ENCODE assay signal across 8 mouse cellular contexts in genomic region chr4:117496482-117497165, GRCm38 (mm10). TPM values are rescaled to one million over a fixed set of nuclear protein-coding genes. Genes with fewer than 3 reads are reported as not detected.
A peak's percentile ranks its signal among the peaks of the same experiment; 100 is the strongest.
DNase-seq lines count a peak whose midpoint lies in the region; ATAC-seq lines count a peak whose summit lies in the region.

Rnf220 (minus strand) TSS chr4:117497052.

- H3K4me2 ChIP-seq in embryonic facial prominence, embryonic 13.5 days: peak within 1 kb of the TSS; percentile 94
- H3K4me2 ChIP-seq in kidney, embryonic 15.5 days: peak within 1 kb of the TSS; percentile 89
- H3K4me2 ChIP-seq in limb, embryonic 13.5 days (replicated peaks): peak within 1 kb of the TSS; percentile 87

- no peaks in the 10 kb centered on the region for H3K36me3 ChIP-seq in embryonic facial prominence, embryonic 13.5 days
- no peaks in the 10 kb centered on the region for H3K36me3 ChIP-seq in heart, embryonic 10.5 days
- H3K36me3 ChIP-seq in kidney, embryonic 15.5 days: no peaks in the 10 kb centered on the region
- peaks cover 17% of the 10 kb centered on the region for H3K36me3 ChIP-seq in limb, embryonic 13.5 days

- peak; percentile 41 to 45 for DNase-seq in B cell, adult 2 months
- DNase-seq in R1 (ENCODE audit: low read depth, low spot score): peak; percentile 83
- peak; percentile 92 for DNase-seq in heart, embryonic 10.5 days (ENCODE audit: low spot score)
- DNase-seq in thymus, postnatal 4 days: peak; percentile 71

- ATAC-seq in embryonic facial prominence, embryonic 13.5 days (ENCODE audit: insufficient number of reproducible peaks, insufficient read depth, low FRiP score, low TSS enrichment, low read depth): peak; percentile 69
- ATAC-seq in kidney, embryonic 15.5 days (replicated peaks; ENCODE audit: low FRiP score): peak; percentile 91
- peak; percentile 89 for ATAC-seq in limb, embryonic 13.5 days (ENCODE audit: low FRiP score, low read depth)
- ATAC-seq in monocyte, adult 5-6 weeks (replicated peaks; ENCODE audit: insufficient number of reproducible peaks, low FRiP score, low TSS enrichment, poor library complexity, severe bottlenecking): peak; percentile 34; the same call in 1 of the 2 replicates

- peaks cover 67% of the 10 kb centered on the region for H3K27me3 ChIP-seq in embryonic facial prominence, embryonic 13.5 days
- H3K27me3 ChIP-seq in heart, embryonic 10.5 days (ENCODE audit: insufficient read depth, poor library complexity, severe bottlenecking): peaks cover 52% of the 10 kb centered on the region
- peaks cover 83% of the 10 kb centered on the region for H3K27me3 ChIP-seq in kidney, embryonic 15.5 days
- peaks cover 31% of the 10 kb centered on the region for H3K27me3 ChIP-seq in limb, embryonic 13.5 days

- H3K9ac ChIP-seq in embryonic facial prominence, embryonic 13.5 days: peak within 1 kb of the TSS; percentile 63
- peak within 1 kb of the TSS; percentile 51 for H3K9ac ChIP-seq in kidney, embryonic 15.5 days
- peak within 1 kb of the TSS; percentile 89 for H3K9ac ChIP-seq in limb, embryonic 13.5 days

- WGBS in embryonic facial prominence, embryonic 13.5 days: under 1% methylated on average over 42 of the region's 42 CpGs
- 1% methylated on average over 42 of the region's 42 CpGs for WGBS in heart, embryonic 10.5 days
- WGBS in kidney, embryonic 15.5 days: under 1% methylated on average over 42 of the region's 42 CpGs
- under 1% methylated on average over 42 of the region's 42 CpGs for WGBS in limb, embryonic 13.5 days

- peak within 1 kb of the TSS; percentile 51 for H3K4me3 ChIP-seq in embryonic facial prominence, embryonic 13.5 days
- H3K4me3 ChIP-seq in heart, embryonic 10.5 days: peak within 1 kb of the TSS; percentile 71
- peak within 1 kb of the TSS; percentile 50 for H3K4me3 ChIP-seq in kidney, embryonic 15.5 days (replicated peaks)
- H3K4me3 ChIP-seq in limb, embryonic 13.5 days: peak within 1 kb of the TSS; percentile 66

- H3K4me1 ChIP-seq in embryonic facial prominence, embryonic 13.5 days: peaks cover 37% of the 10 kb centered on the region
- H3K4me1 ChIP-seq in heart, embryonic 10.5 days: peaks cover 33% of the 10 kb centered on the region
- peaks cover 40% of the 10 kb centered on the region for H3K4me1 ChIP-seq in kidney, embryonic 15.5 days
- H3K4me1 ChIP-seq in limb, embryonic 13.5 days: peaks cover 25% of the 10 kb centered on the region

- peaks cover 2% of the 10 kb centered on the region for H3K9me3 ChIP-seq in embryonic facial prominence, embryonic 13.5 days
- H3K9me3 ChIP-seq in heart, embryonic 10.5 days: no peaks in the 10 kb centered on the region
- H3K9me3 ChIP-seq in kidney, embryonic 15.5 days (replicated peaks): 0 out of 2 replicates have a peak, but pooled peaks cover 1% of the 10 kb centered on the region
- H3K9me3 ChIP-seq in limb, embryonic 13.5 days: peaks cover 4% of the 10 kb centered on the region; the same call in 1 of the 2 replicates

- H3K27ac ChIP-seq in embryonic facial prominence, embryonic 13.5 days: no peak within 1 kb of the TSS
- H3K27ac ChIP-seq in heart, embryonic 10.5 days: peak within 1 kb of the TSS; percentile 78
- no peak within 1 kb of the TSS for H3K27ac ChIP-seq in kidney, embryonic 15.5 days
- peak within 1 kb of the TSS; percentile 93 for H3K27ac ChIP-seq in limb, embryonic 13.5 days

RNA-seq across cellular contexts. Expression of gene Rnf220, which starts in this region (rescaled TPM):
- 86.7 and 89.9 TPM in 2 replicates for polyA plus RNA-seq in embryonic facial prominence, embryonic 13.5 days (2015; fragmentation: Nextera tagmentation; extraction: Ambion mirVana)
- 56.5 and 76.1 TPM in 2 replicates for polyA plus RNA-seq in heart, embryonic 10.5 days (2016; fragmentation: Nextera tagmentation; extraction: Ambion mirVana)
- polyA plus RNA-seq in kidney, embryonic 15.5 days (2015; fragmentation: Nextera tagmentation; extraction: Ambion mirVana): 68.7 and 69.5 TPM in 2 replicates
- 91.2 and 96.1 TPM in 2 replicates for polyA plus RNA-seq in limb, embryonic 13.5 days (2015; fragmentation: Nextera tagmentation; extraction: Ambion mirVana)
- 106 to 139 TPM (median 116 TPM) in 3 replicates for total RNA-seq in monocyte, adult 5-6 weeks (2017)

Comparison
In these comparisons a context has a peak if more than half of its experiments do, and no peak if none do; other contexts are left out.
1. ATAC-seq: peak in every context shown above with its lines; median percentile 91 in kidney, embryonic 15.5 days; 89 in limb, embryonic 13.5 days; 69 in embryonic facial prominence, embryonic 13.5 days; 34 in monocyte, adult 5-6 weeks.
2. H3K27ac ChIP-seq: peak in heart, embryonic 10.5 days (single experiment) and limb, embryonic 13.5 days (single experiment); none in embryonic facial prominence, embryonic 13.5 days (single experiment) and kidney, embryonic 15.5 days (single experiment).
3. Peak in every context shown above with its lines, with median percentiles within 50 percentile points of each other: DNase-seq, H3K4me2 ChIP-seq, H3K4me3 ChIP-seq and H3K9ac ChIP-seq.